Mouse (Mus musculus): ENCODE results near the gene Eif3l. TPM values are rescaled to one million over a fixed set of nuclear protein-coding genes. Genes with fewer than 3 reads are reported as not detected.

Gene Eif3l
- polyA plus RNA-seq, 1 experiment from 2014 or later: 238 TPM

- 74% methylated on average over 10 of the region's 10 CpGs for WGBS
- peaks cover 37% of the 10 kb centered on the region for H3K4me1 ChIP-seq (replicated peaks)
Observed at GRCm38 (mm10) chr15:79103264-79103663, 28.3 kb downstream of the Eif3l start.

GRCm38 (mm10) chr15:79105804-79106203 lies 30.8 kb downstream of the Eif3l start:
- H3K36me3 ChIP-seq: no peaks in the 10 kb centered on the region
- 54% methylated on average over 2 of the region's 2 CpGs for WGBS
- DNase-seq (ENCODE audit: low spot score): no peak
- H3K4me1 ChIP-seq (replicated peaks): peaks cover 47% of the 10 kb centered on the region
- H3K27ac ChIP-seq: no peak overlapping the region
- no peaks in the 10 kb centered on the region for H3K9me3 ChIP-seq
- H3K4me3 ChIP-seq: no peak overlapping the region
- H3K27me3 ChIP-seq (ENCODE audit: insufficient read depth, poor library complexity, severe bottlenecking): peaks cover 12% of the 10 kb centered on the region

More at GRCm38 (mm10) chr15:79103264-79103663, 28.3 kb downstream of the Eif3l start:
- Histone ChIP-seq H3K27me3 (ENCODE audit: insufficient read depth, poor library complexity, severe bottlenecking) (no peaks in the 10 kb centered on the region), H3K9me3 (no peaks in the 10 kb centered on the region), H3K36me3 (no peaks in the 10 kb centered on the region), H3K4me3 (no peak overlapping the region), H3K27ac (no peak overlapping the region)
- no peak for DNase-seq (ENCODE audit: low spot score)

GRCm38 (mm10) chr15:79107966-79108365 lies 33.0 kb downstream of the Eif3l start:
- H3K36me3 ChIP-seq: peaks cover 4% of the 10 kb centered on the region
- H3K4me3 ChIP-seq: peak overlapping the region; percentile 91
- H3K27me3 ChIP-seq (ENCODE audit: insufficient read depth, poor library complexity, severe bottlenecking): peaks cover 16% of the 10 kb centered on the region
- H3K9me3 ChIP-seq: no peaks in the 10 kb centered on the region
- peaks cover 45% of the 10 kb centered on the region for H3K4me1 ChIP-seq (replicated peaks)
- H3K27ac ChIP-seq: peak overlapping the region; percentile 94
- no peak for DNase-seq (ENCODE audit: low spot score)
- WGBS: 26% methylated on average over 7 of the region's 7 CpGs

- peak; percentile 71 for DNase-seq (ENCODE audit: low spot score)
- Histone ChIP-seq H3K9me3 (no peaks in the 10 kb centered on the region), H3K4me1 (replicated peaks) (peaks cover 45% of the 10 kb centered on the region), H3K27me3 (ENCODE audit: insufficient read depth, poor library complexity, severe bottlenecking) (peaks cover 16% of the 10 kb centered on the region), H3K36me3 (peaks cover 6% of the 10 kb centered on the region), H3K4me3 (peak within 1 kb of the TSS; percentile 91), H3K27ac (peak within 1 kb of the TSS; percentile 94)
- WGBS: under 1% methylated on average over 82 of the region's 85 CpGs
Observed at GRCm38 (mm10) chr15:79108421-79109320, 33.7 kb downstream of the Eif3l start, which contains the start of gene Micall1. Gene Micall1, plus strand, starts transcription at chr15:79108898.

- Histone ChIP-seq H3K27ac (peak overlapping the region; percentile 94), H3K9me3 (no peaks in the 10 kb centered on the region), H3K27me3 (ENCODE audit: insufficient read depth, poor library complexity, severe bottlenecking) (peaks cover 16% of the 10 kb centered on the region), H3K4me1 (replicated peaks) (peaks cover 45% of the 10 kb centered on the region), H3K4me3 (peak overlapping the region; percentile 91), H3K36me3 (peaks cover 10% of the 10 kb centered on the region)
- DNase-seq (ENCODE audit: low spot score): no peak
- WGBS: under 1% methylated on average over 46 of the region's 46 CpGs
Observed at GRCm38 (mm10) chr15:79109321-79109934, 34.4 kb downstream of the Eif3l start.

GRCm38 (mm10) chr15:79110031-79110430 lies 35.1 kb downstream of the Eif3l start:
- WGBS: 18% methylated on average over 9 of the region's 9 CpGs
- no peak overlapping the region for H3K27ac ChIP-seq
- peaks cover 16% of the 10 kb centered on the region for H3K36me3 ChIP-seq
- peaks cover 45% of the 10 kb centered on the region for H3K4me1 ChIP-seq (replicated peaks)
- DNase-seq (ENCODE audit: low spot score): no peak
- H3K27me3 ChIP-seq (ENCODE audit: insufficient read depth, poor library complexity, severe bottlenecking): peaks cover 16% of the 10 kb centered on the region
- no peaks in the 10 kb centered on the region for H3K9me3 ChIP-seq
- H3K4me3 ChIP-seq: peak overlapping the region; percentile 91

DNA sequence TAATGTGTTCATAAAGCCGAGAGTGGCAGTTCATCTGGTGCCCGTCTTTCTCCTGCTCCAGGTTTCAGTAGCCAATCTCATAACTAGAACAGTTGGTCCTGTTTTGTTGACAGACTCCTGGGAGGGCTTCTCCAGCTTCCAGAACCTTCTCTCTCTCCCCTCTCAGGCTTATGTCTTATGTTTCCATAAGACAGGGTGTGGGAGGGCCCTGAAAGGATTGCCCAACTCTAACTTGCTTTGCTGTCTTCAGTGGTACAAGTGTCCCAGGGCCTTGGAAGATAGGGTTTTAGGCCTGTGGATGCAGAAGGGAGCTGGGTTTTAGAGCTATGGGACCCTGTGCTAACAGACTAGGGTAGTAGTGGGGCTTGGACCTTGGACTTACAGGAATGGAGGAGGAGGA lies 35.5 kb downstream of the Eif3l start:
- no peak for DNase-seq (ENCODE audit: low spot score)
- Histone ChIP-seq H3K4me1 (replicated peaks) (peaks cover 47% of the 10 kb centered on the region), H3K4me3 (peak overlapping the region; percentile 91; the same call in 1 of the 2 replicates), H3K9me3 (no peaks in the 10 kb centered on the region), H3K27ac (no peak overlapping the region), H3K27me3 (ENCODE audit: insufficient read depth, poor library complexity, severe bottlenecking) (peaks cover 16% of the 10 kb centered on the region), H3K36me3 (peaks cover 20% of the 10 kb centered on the region)
- WGBS: 67% methylated on average over 2 of the region's 2 CpGs

DNA sequence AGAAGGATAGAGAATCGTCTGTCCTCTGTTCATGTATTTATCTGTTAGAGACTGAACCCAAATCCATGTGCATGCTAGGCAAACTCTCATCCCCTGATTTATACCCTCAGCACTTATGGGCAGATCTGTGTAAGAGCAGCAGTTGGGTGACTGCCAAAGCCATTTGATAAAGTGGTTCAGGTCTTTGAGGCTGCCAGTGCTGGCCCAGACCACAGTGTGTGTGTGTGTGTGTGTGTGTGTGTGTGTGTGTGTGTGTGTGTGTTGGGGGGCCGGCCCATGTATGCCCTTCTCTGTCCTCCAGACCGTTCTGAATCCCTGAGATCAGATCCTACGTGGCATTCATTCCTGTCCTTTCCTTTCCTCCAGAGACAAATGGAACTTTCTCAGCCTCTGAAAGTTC lies 36.8 kb downstream of the Eif3l start:
- peaks cover 42% of the 10 kb centered on the region for H3K4me1 ChIP-seq (replicated peaks)
- DNase-seq (ENCODE audit: low spot score): no peak

DNA sequence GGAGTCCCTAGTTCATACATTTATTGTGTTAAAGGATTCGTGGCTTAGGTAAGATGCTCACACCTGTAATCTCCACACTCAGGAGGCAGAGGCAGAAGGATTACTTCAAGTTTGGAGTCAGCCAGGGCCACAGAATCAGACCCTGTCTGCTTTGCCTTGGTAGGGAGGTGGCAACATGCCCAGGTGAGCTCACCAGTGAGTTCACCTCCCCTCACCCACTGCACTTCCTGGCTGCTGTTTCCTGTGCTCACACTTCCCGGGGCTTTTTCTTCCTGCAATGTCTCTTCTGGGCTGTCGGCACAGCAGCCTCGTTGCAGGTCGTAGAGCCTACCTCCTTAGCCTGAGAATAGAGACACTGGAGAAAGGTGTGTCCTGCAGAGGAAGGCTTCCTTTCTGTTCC lies 40.3 kb downstream of the Eif3l start:
- Histone ChIP-seq H3K27me3 (ENCODE audit: insufficient read depth, poor library complexity, severe bottlenecking) (peaks cover 10% of the 10 kb centered on the region), H3K27ac (no peak overlapping the region), H3K4me3 (no peak overlapping the region), H3K4me1 (replicated peaks) (peaks cover 18% of the 10 kb centered on the region), H3K9me3 (no peaks in the 10 kb centered on the region), H3K36me3 (peaks cover 61% of the 10 kb centered on the region)
- 67% methylated on average over 5 of the region's 5 CpGs for WGBS
- DNase-seq (ENCODE audit: low spot score): no peak

More for the DNA sequence above, 36.8 kb downstream of the Eif3l start:
- WGBS: 80% methylated on average over 4 of the region's 4 CpGs
- Histone ChIP-seq H3K4me3 (no peak overlapping the region), H3K27me3 (ENCODE audit: insufficient read depth, poor library complexity, severe bottlenecking) (peaks cover 16% of the 10 kb centered on the region), H3K27ac (no peak overlapping the region), H3K9me3 (no peaks in the 10 kb centered on the region), H3K36me3 (peaks cover 32% of the 10 kb centered on the region)

DNA sequence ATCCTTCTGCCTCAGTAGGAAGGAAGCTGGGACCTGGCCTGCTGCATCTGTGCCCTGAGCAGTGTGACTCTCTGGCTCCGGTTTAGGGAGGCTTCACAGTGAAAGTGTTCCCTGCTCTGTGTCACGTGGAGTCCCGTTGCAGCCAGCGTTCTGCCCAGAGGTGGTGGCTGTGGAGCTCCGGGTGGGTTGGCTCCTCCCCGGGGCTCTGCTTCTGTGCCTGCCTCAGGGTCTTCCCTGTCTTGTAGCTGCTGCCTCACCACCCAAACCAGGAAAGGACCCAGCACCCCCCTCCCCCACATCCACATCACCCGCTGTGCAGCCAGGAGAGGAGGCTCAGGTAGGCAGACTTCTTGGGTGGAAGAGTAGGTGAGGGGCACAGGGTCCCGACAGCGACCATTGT lies 44.5 kb downstream of the Eif3l start:
- Histone ChIP-seq H3K27ac (no peak overlapping the region), H3K4me3 (no peak overlapping the region), H3K27me3 (ENCODE audit: insufficient read depth, poor library complexity, severe bottlenecking) (no peaks in the 10 kb centered on the region), H3K9me3 (no peaks in the 10 kb centered on the region), H3K4me1 (replicated peaks) (peaks cover 9% of the 10 kb centered on the region; the same call in 1 of the 2 replicates), H3K36me3 (peaks cover 79% of the 10 kb centered on the region)
- no peak for DNase-seq (ENCODE audit: low spot score)
- WGBS: 85% methylated on average over 9 of the region's 9 CpGs

DNA sequence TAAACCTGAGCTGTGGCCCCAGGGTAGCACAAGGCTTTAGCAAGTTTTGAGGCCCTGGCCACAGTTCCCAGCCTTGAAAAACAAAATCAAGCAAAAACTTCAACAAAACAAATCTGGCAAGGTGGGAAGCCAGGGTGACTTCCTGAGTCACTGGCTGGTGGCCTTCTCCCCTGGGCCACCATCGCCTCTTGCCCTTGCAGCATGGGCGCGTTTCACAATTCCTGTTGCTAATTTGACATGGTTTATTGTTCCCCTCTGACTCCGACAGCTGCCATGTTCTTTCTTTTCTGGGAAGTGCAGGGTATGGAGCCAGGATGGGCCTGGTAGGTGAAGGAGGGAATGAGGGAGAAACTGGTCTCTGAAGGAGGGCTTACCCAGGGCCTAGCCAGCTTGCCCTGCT lies 47.1 kb downstream of the Eif3l start:
- no peak for DNase-seq (ENCODE audit: low spot score)
- H3K9me3 ChIP-seq: no peaks in the 10 kb centered on the region
- 67% methylated on average over 4 of the region's 4 CpGs for WGBS
- no peak overlapping the region for H3K4me3 ChIP-seq
- H3K27me3 ChIP-seq (ENCODE audit: insufficient read depth, poor library complexity, severe bottlenecking): no peaks in the 10 kb centered on the region
- H3K36me3 ChIP-seq: peaks cover 79% of the 10 kb centered on the region
- H3K27ac ChIP-seq: peak overlapping the region; percentile 46; the same call in 1 of the 2 replicates
- peaks cover 4% of the 10 kb centered on the region; the same call in 1 of the 2 replicates for H3K4me1 ChIP-seq (replicated peaks)

DNA sequence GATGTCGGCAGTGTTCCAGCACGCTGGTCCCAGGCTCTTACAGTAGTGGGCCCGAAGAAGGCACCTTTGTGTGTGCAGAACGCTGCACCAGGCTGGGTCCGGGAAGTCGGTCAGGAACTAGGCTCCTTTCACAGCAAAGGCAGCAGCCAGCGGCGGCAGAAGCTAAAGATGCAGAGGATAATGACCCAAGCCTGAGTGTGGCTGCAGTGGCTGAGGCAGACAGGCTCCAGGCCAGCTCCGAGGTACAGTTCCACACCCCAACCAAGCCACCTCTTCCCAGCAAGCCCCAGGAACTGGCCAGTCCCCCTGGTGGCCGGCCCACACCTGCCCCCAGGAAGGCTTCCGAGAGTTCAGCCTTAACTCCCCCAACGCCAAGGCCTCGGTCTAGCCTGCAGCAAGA lies 47.6 kb downstream of the Eif3l start:
- no peak for DNase-seq (ENCODE audit: low spot score)
- Histone ChIP-seq H3K27me3 (ENCODE audit: insufficient read depth, poor library complexity, severe bottlenecking) (no peaks in the 10 kb centered on the region), H3K4me3 (no peak overlapping the region), H3K27ac (peak overlapping the region; percentile 46; the same call in 1 of the 2 replicates), H3K36me3 (peaks cover 79% of the 10 kb centered on the region), H3K9me3 (no peaks in the 10 kb centered on the region), H3K4me1 (replicated peaks) (peaks cover 4% of the 10 kb centered on the region; the same call in 1 of the 2 replicates)
- 85% methylated on average over 13 of the region's 13 CpGs for WGBS

DNA sequence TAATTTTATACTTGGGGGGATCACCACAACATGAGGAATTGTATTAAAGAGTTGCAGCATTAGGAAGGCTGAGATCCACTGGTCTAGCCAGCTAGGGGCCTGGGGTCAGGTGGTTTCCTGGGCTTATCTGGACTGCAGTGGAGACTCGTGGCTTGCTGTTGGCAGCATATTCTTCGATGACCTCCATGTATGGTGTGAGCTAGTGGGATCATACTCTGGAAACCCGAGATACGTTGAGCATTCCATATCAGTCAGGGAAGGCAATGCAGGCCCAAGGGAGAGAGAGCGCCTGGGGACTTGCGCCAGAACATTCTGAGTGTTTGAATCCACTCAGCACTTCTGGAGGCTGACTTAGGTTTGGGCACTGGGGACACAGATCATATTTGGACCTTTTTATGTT lies 48.8 kb downstream of the Eif3l start:
- no peak overlapping the region for H3K27ac ChIP-seq
- H3K9me3 ChIP-seq: peaks cover 6% of the 10 kb centered on the region; the same call in 1 of the 2 replicates
- H3K36me3 ChIP-seq: peaks cover 79% of the 10 kb centered on the region
- no peak for DNase-seq (ENCODE audit: low spot score)
- H3K4me3 ChIP-seq: no peak overlapping the region
- no peaks in the 10 kb centered on the region for H3K27me3 ChIP-seq (ENCODE audit: insufficient read depth, poor library complexity, severe bottlenecking)
- H3K4me1 ChIP-seq (replicated peaks): peaks cover 4% of the 10 kb centered on the region; the same call in 1 of the 2 replicates
- WGBS: 88% methylated on average over 6 of the region's 6 CpGs

Measured in hindbrain, embryonic 10.5 days (tissue).